Mouse (Mus musculus) Patski (cell line): Measurements from ENCODE around the gene Zscan12. TPM values are rescaled to one million over a fixed set of nuclear protein-coding genes. Genes with fewer than 3 reads are reported as not detected.

Experiments used
- ATAC-seq: fragments of 100-300 bp; one replicate; pipeline ENCODE4 v1.8.0; 2021
- CTCF ChIA-PET: fragments of 350-600 bp; sonication (Branson Sonifier 250); formaldehyde crosslinking; loops from one replicate; lab custom pipeline; 2022; ENCODE audit warnings: inconsistent platforms; lab: Charles Lee
- POLR2A ChIA-PET: fragments of 350-600 bp; sonication (Branson Sonifier 250); formaldehyde crosslinking; loops from one replicate; lab custom pipeline; 2022; ENCODE audit warnings: antibody characterized with exemption, inconsistent platforms; lab: Charles Lee
- DNase-seq: peaks from one replicate; pipeline ENCODE4 v3.0.0-alpha.2; 2011; ENCODE audit warnings: low read depth, low spot score
- H3K27me3 ChIP-seq: fragments of 371-371 bp; one replicate; pipeline ENCODE4 v1.5.1; 2021
- CTCF ChIP-seq: fragments of 100-300 bp; IDR thresholded peaks from one replicate; pipeline ENCODE4 v1.5.1; 2021
- in situ Hi-C: fragments of 300-500 bp; cut with MboI; formaldehyde crosslinking; loops from 3 replicates; pipeline ENCODE4 v1.11.1; 2018; ENCODE audit warnings: low pct_unique_long_range_greater_than_20kb, mixed read lengths
- polyA plus RNA-seq: library from polyadenylated mRNA; unstranded; gene quantifications from one replicate; pipeline ENCODE4 v1.2.3, GENCODE M21; 2021

The Zscan12 gene
- polyA plus RNA-seq = 10.4 TPM

GRCm38 (mm10) chr13:21362621-21363248, at the start of gene Zscan12:
Gene Zscan12, plus strand, starts transcription at chr13:21362820.
- DNase-seq (peak; percentile 77), ATAC-seq (peak; percentile 99)
- ChIA-PET CTCF (no interaction called here), POLR2A (interaction anchor here (0.6 to 1.4 kb wide), 2 partner anchors 26 to 53 kb away, joined by 3 read pairs; no protein-coding TSS in a partner anchor)
- H3K27me3 ChIP-seq = no peaks in the 10 kb centered on the region
- in situ Hi-C loops = no loop called here
- no peak for TF ChIP-seq CTCF

DNA sequence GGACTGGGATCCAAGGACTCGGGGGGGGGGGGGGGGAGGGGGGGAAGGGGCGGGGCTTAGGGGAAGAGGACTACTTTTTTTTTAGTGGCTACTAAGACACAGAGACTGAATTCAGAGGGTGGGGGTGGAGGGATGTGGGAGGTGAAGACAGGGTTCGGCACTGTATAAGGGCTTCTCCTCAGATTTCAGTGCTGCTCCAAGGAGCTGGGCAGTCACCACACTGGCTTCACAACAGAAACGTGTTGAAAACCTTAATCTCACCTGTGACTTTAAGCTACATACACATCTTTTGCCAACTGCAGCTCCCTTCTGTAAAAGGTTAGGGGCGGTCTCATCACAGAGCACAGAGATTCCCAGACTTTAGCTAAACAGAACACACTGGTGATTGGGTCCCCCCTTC, 49.8 kb upstream of the Zscan12 start:
- ChIA-PET CTCF (no interaction called here), POLR2A (no interaction called here)
- no peak for ATAC-seq
- no peak for TF ChIP-seq CTCF
- no peaks in the 10 kb centered on the region for H3K27me3 ChIP-seq
- DNase-seq = no peak
- in situ Hi-C loops = no loop called here

DNA sequence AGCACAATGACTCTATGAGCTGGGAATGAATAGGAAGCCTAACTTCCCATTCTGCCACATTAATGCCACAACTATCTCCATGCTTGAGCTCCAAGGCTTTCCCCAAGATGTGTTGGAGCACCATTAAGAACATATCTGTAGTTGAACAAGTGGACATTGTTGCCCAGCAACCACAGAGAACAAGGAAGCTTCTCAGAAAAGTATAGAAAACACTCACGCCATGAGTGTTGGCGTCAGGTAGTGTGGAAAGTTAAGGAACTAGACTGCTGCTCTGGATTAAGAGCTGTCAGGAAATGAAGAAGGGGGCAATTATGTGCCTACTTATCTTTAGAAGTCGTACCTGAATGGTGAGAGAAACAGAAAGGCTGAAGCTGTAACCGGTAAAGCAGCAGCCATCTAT, 48.7 kb upstream of the Zscan12 start:
- CTCF ChIA-PET = no interaction called here
- H3K27me3 ChIP-seq = no peaks in the 10 kb centered on the region
- DNase-seq (no peak), ATAC-seq (no peak)
- TF ChIP-seq CTCF = no peak
- POLR2A ChIA-PET = no interaction called here
- in situ Hi-C loops = no loop called here

- POLR2A ChIA-PET = no interaction called here
- CTCF ChIA-PET = no interaction called here
- no peak for TF ChIP-seq CTCF
- H3K27me3 ChIP-seq = no peaks in the 10 kb centered on the region
- ATAC-seq (no peak), DNase-seq (no peak)
- in situ Hi-C loops = loop anchor here (10.0 kb wide), 1 partner anchor 85 kb away; no protein-coding TSS in a partner anchor
Observed at GRCm38 (mm10) chr13:21320262-21320661, 42.4 kb upstream of the Zscan12 start.

GRCm38 (mm10) chr13:21321890-21322494, 40.6 kb upstream of the Zscan12 start:
- ChIA-PET POLR2A (no interaction called here), CTCF (interaction anchor here (1.0 kb wide), 1 partner anchor 18 kb away, joined by 3 read pairs; no protein-coding TSS in a partner anchor)
- no peaks in the 10 kb centered on the region for H3K27me3 ChIP-seq
- in situ Hi-C loops = loop anchor here (10.0 kb wide), 1 partner anchor 87 kb away; no protein-coding TSS in a partner anchor
- DNase-seq = no peak
- TF ChIP-seq CTCF = no peak
- ATAC-seq = no peak

DNA sequence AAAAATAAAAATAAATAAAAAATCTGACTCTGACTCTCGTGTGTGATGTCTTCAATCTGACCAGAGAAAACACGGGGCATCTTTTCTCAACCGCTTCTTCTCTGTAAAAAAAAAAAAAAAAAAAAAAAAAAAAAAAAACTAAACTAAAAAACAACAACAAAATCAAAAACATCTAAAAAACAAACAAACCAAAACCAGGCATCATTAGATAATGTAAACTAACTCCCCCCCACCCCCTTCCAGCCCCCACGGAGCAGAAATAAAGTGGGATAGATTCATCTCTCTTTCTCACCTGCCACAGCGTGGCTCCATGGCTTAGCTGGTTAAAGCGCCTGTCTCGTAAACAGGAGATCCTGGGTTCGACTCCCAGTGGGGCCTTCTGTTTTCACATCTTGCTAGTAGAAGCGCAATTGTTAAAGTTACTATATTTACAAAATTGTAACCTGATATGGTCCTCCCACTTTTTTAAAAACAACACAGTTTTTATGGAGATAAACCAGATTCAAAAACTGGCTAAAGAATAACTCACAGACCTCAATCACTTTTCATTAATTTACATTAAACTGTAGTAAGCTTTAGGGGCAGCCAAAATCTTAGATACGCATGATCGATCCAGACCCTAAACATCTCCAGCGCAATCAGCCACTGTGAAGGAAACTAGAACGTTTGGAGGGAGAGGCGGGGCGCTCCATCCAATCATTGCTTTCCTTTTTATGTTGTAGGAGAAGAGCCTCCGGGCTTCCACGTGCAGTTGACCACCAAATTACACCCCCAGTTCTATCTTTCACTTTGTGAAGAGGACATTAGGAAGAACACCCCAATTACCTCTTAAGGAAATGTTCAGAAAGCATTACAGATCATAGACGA, 39.9 kb upstream of the Zscan12 start:
- in situ Hi-C loops = loop anchor here (10.0 kb wide), 1 partner anchor 88 kb away; no protein-coding TSS in a partner anchor
- ATAC-seq = no peak
- peaks cover 4% of the 10 kb centered on the region for H3K27me3 ChIP-seq
- ChIA-PET CTCF (interaction anchor here (1.0 kb wide), 1 partner anchor 19 kb away, joined by 3 read pairs; no protein-coding TSS in a partner anchor), POLR2A (interaction anchor here (0.6 kb wide), 1 partner anchor 76 kb away, joined by 3 read pairs; no protein-coding TSS in a partner anchor)
- no peak for DNase-seq
- no peak for TF ChIP-seq CTCF

GRCm38 (mm10) chr13:21323405-21323804, 39.2 kb upstream of the Zscan12 start:
- ATAC-seq = no peak
- in situ Hi-C loops = loop anchor here (10.0 kb wide), 1 partner anchor 89 kb away; no protein-coding TSS in a partner anchor
- POLR2A ChIA-PET = interaction anchor here (0.6 kb wide), 1 partner anchor 75 kb away, joined by 3 read pairs; no protein-coding TSS in a partner anchor
- peaks cover 11% of the 10 kb centered on the region for H3K27me3 ChIP-seq
- no peak for DNase-seq
- no peak for TF ChIP-seq CTCF
- CTCF ChIA-PET = no interaction called here

- CTCF ChIA-PET = interaction anchor here (1.2 to 1.5 kb wide), 6 partner anchors 9 to 92 kb away, joined by 3 to 4 read pairs (median 3); no protein-coding TSS in a partner anchor
- peaks cover 15% of the 10 kb centered on the region for H3K27me3 ChIP-seq
- DNase-seq (no peak), ATAC-seq (peak; percentile 44)
- TF ChIP-seq CTCF = peak; percentile 59
- in situ Hi-C loops = loop anchor here (5.0 to 10.0 kb wide), 2 partner anchors 91 to 164 kb away; no protein-coding TSS in a partner anchor
- POLR2A ChIA-PET = no interaction called here
Observed at GRCm38 (mm10) chr13:21326191-21326590, 36.4 kb upstream of the Zscan12 start.

DNA sequence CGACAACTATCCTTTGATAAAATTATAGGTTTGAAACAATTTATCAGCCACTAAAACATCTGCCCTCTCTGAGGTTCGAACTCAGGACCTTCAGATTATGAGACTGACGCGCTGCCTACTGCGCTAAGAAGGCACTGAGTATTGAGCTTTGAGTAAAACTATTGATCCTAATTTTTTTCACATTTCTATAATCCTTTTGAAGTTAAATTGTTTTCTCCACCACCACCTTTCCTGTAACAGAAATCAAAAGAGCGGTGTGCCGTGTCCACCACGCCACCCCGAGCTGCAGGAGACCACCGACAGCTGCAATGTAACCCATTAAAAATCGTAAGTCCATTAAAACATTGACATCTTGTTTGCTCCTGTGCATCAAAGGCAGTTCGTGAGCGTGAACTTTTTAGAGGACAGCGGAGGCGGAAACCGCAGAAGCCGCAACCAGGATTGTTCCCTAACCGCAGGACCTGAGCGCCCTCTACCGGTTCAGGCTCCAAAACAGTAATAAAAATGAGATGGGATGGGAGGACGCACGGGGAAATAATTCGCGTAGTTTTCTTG, 35.9 kb upstream of the Zscan12 start:
- ChIA-PET POLR2A (interaction anchor here (0.6 kb wide), 1 partner anchor 52 kb away, joined by 3 read pairs; no protein-coding TSS in a partner anchor), CTCF (interaction anchor here (1.2 to 1.5 kb wide), 7 partner anchors 9 to 93 kb away, joined by 3 to 5 read pairs (median 3); no protein-coding TSS in a partner anchor)
- DNase-seq (no peak), ATAC-seq (peak; percentile 59)
- H3K27me3 ChIP-seq = peaks cover 15% of the 10 kb centered on the region
- peak; percentile 85 for TF ChIP-seq CTCF
- in situ Hi-C loops = loop anchor here (5.0 to 10.0 kb wide), 2 partner anchors 92 to 164 kb away; no protein-coding TSS in a partner anchor
